Mouse (Mus musculus) liver, embryonic 15.5 days (tissue): ENCODE measurements at regions not wholly inside any gene's neighbourhood (a gene's known extent, or its start where the extent isn't known, plus 50 kb on each side); places are given as distances from the start of the nearest gene placed in this dataset.
"Not testable (repeated sequence)": the region's sequence is repeated elsewhere in the genome, so short reads cannot be mapped to it uniquely, and the experiment has no call there.

Experiments used
- ATAC-seq: fragments of 200-750 bp; cut with Nextera tagmentation; 2 replicates; pipeline ENCODE4 v1.8.0; 2017; ENCODE audit warnings: moderate number of reproducible peaks, mild to moderate bottlenecking, moderate library complexity; ENCODE audit not compliant: insufficient read depth
- H3K27ac ChIP-seq: fragments of 300-500 bp; sonication (generic); replicated peaks from 2 replicates; pipeline ENCODE4 v1.5.1; 2015; ENCODE audit warnings: mild to moderate bottlenecking, inconsistent platforms
- H3K27me3 ChIP-seq: fragments of 300-500 bp; sonication (generic); 2 replicates; pipeline ENCODE4 v1.6.1; 2015; ENCODE audit warnings: mild to moderate bottlenecking, inconsistent platforms
- H3K36me3 ChIP-seq: fragments of 300-500 bp; sonication (generic); replicated peaks from 2 replicates; pipeline ENCODE4 v1.6.1; 2015; ENCODE audit warnings: moderate library complexity, mild to moderate bottlenecking, inconsistent platforms
- H3K4me1 ChIP-seq: fragments of 300-500 bp; sonication (generic); replicated peaks from 2 replicates; pipeline ENCODE4 v1.6.1; 2015; ENCODE audit warnings: inconsistent platforms
- H3K4me2 ChIP-seq: fragments of 300-500 bp; sonication (generic); 2 replicates; pipeline ENCODE4 v1.6.1; 2015; ENCODE audit warnings: moderate library complexity, mild to moderate bottlenecking, inconsistent platforms
- H3K4me3 ChIP-seq: fragments of 300-500 bp; sonication (generic); replicated peaks from 2 replicates; pipeline ENCODE4 v1.5.1; 2015; ENCODE audit warnings: mild to moderate bottlenecking, inconsistent platforms
- H3K9ac ChIP-seq: fragments of 300-500 bp; sonication (generic); 2 replicates; pipeline ENCODE4 v1.6.1; 2015; ENCODE audit warnings: moderate library complexity, mild to moderate bottlenecking, inconsistent platforms
- H3K9me3 ChIP-seq: fragments of 300-500 bp; sonication (generic); replicated peaks from 2 replicates; pipeline ENCODE4 v1.6.1; 2016; ENCODE audit warnings: inconsistent platforms
- WGBS: fragments of 180-500 bp; shearing (Covaris S2); methylation state at CpG from one replicate; pipeline ENCODE4 v1.1.7; 2015; ENCODE audit warnings: mixed read lengths; ENCODE audit not compliant: insufficient replicate concordance; 5-methylcytosine and 5-hydroxymethylcytosine counted together

DNA sequence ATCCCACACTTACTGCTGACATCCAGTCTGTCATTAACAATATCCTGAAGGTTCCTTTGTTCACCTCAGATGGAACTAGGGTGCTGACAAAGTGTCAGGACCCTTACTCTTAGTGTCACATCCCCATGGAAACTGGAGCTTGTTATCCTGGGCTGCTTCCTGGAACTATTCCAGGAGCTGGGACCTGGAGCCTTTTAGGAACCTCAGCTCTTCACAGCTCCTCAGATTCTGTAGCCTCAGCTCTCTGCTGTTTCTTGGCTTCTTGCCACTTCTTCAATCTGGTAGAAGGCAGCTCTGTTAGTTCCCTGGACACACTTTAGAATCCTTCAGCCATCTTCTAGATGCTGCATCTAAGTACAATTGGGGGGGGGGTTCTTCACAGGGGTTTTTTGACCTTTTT is 157.3 kb upstream of the Slc13a1 start:
- ATAC-seq = no peak
- Histone ChIP-seq H3K27ac (no peak overlapping the region), H3K4me2 (no peak overlapping the region), H3K27me3 (no peaks in the 10 kb centered on the region), H3K9me3 (no peaks in the 10 kb centered on the region), H3K36me3 (no peaks in the 10 kb centered on the region), H3K4me3 (no peak overlapping the region), H3K4me1 (no peaks in the 10 kb centered on the region), H3K9ac (no peak overlapping the region)

GRCm38 (mm10) chr6:24324718-24325117 is 156.8 kb upstream of the Slc13a1 start:
- ATAC-seq = no peak
- Histone ChIP-seq H3K36me3 (no peaks in the 10 kb centered on the region), H3K27ac (no peak overlapping the region), H3K4me3 (no peak overlapping the region), H3K9me3 (no peaks in the 10 kb centered on the region), H3K4me2 (no peak overlapping the region), H3K27me3 (no peaks in the 10 kb centered on the region), H3K4me1 (no peaks in the 10 kb centered on the region), H3K9ac (no peak overlapping the region)
- 37% methylated on average over 3 of the region's 3 CpGs for WGBS

DNA sequence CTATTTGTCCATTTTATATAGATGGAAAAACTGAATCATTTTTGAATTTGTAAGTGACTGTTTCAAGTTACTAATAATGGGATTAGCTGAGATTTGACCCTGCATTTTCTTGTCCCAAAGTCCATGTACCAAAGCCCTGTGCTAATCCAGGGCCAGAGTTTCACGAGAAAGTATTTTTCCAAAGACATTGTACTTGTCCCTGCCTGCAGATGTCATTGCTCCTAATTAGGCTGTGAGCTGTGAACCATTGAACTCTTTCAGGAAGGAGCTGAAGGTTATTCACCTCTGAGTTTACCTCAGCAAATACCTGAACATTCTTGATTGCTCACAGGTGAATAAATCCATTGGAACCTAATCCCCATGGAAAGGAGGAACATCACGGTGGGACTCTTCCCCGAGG is 154.5 kb upstream of the Slc13a1 start:
- H3K4me3 ChIP-seq = no peak overlapping the region
- no peak for ATAC-seq
- no peak overlapping the region for H3K27ac ChIP-seq
- WGBS = 58% methylated on average over 3 of the region's 3 CpGs
- H3K36me3 ChIP-seq = no peaks in the 10 kb centered on the region
- H3K27me3 ChIP-seq = no peaks in the 10 kb centered on the region
- H3K9ac ChIP-seq = no peak overlapping the region
- no peak overlapping the region for H3K4me2 ChIP-seq
- no peaks in the 10 kb centered on the region for H3K9me3 ChIP-seq
- H3K4me1 ChIP-seq = no peaks in the 10 kb centered on the region

GRCm38 (mm10) chr6:24318862-24319261 is 151.0 kb upstream of the Slc13a1 start:
- Histone ChIP-seq H3K27ac (no peak overlapping the region), H3K9ac (no peak overlapping the region), H3K9me3 (no peaks in the 10 kb centered on the region), H3K4me2 (no peak overlapping the region), H3K36me3 (no peaks in the 10 kb centered on the region), H3K27me3 (no peaks in the 10 kb centered on the region), H3K4me3 (no peak overlapping the region), H3K4me1 (no peaks in the 10 kb centered on the region)
- 66% methylated on average over 2 of the region's 2 CpGs for WGBS
- ATAC-seq = no peak

DNA sequence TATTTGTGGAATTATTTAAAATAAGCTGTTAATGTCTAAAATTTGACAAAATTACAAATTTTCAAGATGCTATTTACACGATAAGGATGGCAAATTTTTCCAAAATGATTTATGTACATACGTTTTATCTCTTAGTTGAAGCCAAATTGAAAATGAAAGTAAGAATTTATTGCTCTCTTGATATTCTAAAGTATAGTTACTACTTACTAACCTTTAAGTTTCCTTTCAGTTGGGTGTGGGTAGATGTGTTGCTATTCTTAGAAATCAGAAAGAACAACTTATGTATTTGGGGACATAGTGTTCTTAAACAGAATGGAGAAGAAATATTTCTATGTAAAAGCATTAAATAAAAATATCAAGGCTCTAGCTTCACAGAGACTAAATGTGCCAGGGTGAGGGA is 142.8 kb upstream of the Slc13a1 start:
- Histone ChIP-seq H3K9me3 (no peaks in the 10 kb centered on the region), H3K4me1 (no peaks in the 10 kb centered on the region), H3K9ac (no peak overlapping the region), H3K4me2 (no peak overlapping the region), H3K36me3 (no peaks in the 10 kb centered on the region), H3K27me3 (no peaks in the 10 kb centered on the region), H3K4me3 (no peak overlapping the region), H3K27ac (no peak overlapping the region)
- ATAC-seq = no peak
- 62% methylated on average over 2 of the region's 2 CpGs for WGBS

GRCm38 (mm10) chr6:24309810-24310209 is 141.9 kb upstream of the Slc13a1 start:
- Histone ChIP-seq H3K9ac (no peak overlapping the region), H3K4me2 (no peak overlapping the region), H3K27ac (no peak overlapping the region), H3K9me3 (no peaks in the 10 kb centered on the region), H3K27me3 (no peaks in the 10 kb centered on the region), H3K4me3 (no peak overlapping the region), H3K36me3 (no peaks in the 10 kb centered on the region), H3K4me1 (no peaks in the 10 kb centered on the region)
- no peak for ATAC-seq
- WGBS = 69% methylated on average over 1 of the region's 1 CpGs

- Histone ChIP-seq H3K27me3 (no peaks in the 10 kb centered on the region), H3K4me1 (no peaks in the 10 kb centered on the region), H3K36me3 (no peaks in the 10 kb centered on the region), H3K27ac (no peak overlapping the region), H3K9ac (no peak overlapping the region), H3K9me3 (no peaks in the 10 kb centered on the region), H3K4me2 (no peak overlapping the region), H3K4me3 (no peak overlapping the region)
- WGBS = 44% methylated on average over 4 of the region's 4 CpGs
- no peak for ATAC-seq
Observed at GRCm38 (mm10) chr6:24301681-24302080, 133.8 kb upstream of the Slc13a1 start.

GRCm38 (mm10) chr6:24301146-24301545 is 133.3 kb upstream of the Slc13a1 start:
- Histone ChIP-seq H3K4me1 (no peaks in the 10 kb centered on the region), H3K4me2 (no peak overlapping the region), H3K36me3 (no peaks in the 10 kb centered on the region), H3K9me3 (no peaks in the 10 kb centered on the region), H3K9ac (no peak overlapping the region), H3K27me3 (no peaks in the 10 kb centered on the region), H3K27ac (no peak overlapping the region), H3K4me3 (no peak overlapping the region)
- no peak for ATAC-seq
- 50% methylated on average over 2 of the region's 2 CpGs for WGBS

- no peak overlapping the region for H3K9ac ChIP-seq
- H3K27me3 ChIP-seq = no peaks in the 10 kb centered on the region
- no peaks in the 10 kb centered on the region for H3K4me1 ChIP-seq
- H3K27ac ChIP-seq = no peak overlapping the region
- H3K9me3 ChIP-seq = no peaks in the 10 kb centered on the region
- ATAC-seq = no peak
- no peak overlapping the region for H3K4me2 ChIP-seq
- no peak overlapping the region for H3K4me3 ChIP-seq
- H3K36me3 ChIP-seq = no peaks in the 10 kb centered on the region
- 54% methylated on average over 5 of the region's 5 CpGs for WGBS
Observed at GRCm38 (mm10) chr6:24298562-24299212, 130.8 kb upstream of the Slc13a1 start.

GRCm38 (mm10) chr6:24288757-24289156 is 120.9 kb upstream of the Slc13a1 start:
- H3K9me3 ChIP-seq, H3K4me1 ChIP-seq, H3K4me3 ChIP-seq, H3K9ac ChIP-seq, H3K27me3 ChIP-seq, H3K36me3 ChIP-seq, H3K4me2 ChIP-seq, H3K27ac ChIP-seq, ATAC-seq: not testable (repeated sequence)
- WGBS = 30% methylated on average over 2 of the region's 2 CpGs

DNA sequence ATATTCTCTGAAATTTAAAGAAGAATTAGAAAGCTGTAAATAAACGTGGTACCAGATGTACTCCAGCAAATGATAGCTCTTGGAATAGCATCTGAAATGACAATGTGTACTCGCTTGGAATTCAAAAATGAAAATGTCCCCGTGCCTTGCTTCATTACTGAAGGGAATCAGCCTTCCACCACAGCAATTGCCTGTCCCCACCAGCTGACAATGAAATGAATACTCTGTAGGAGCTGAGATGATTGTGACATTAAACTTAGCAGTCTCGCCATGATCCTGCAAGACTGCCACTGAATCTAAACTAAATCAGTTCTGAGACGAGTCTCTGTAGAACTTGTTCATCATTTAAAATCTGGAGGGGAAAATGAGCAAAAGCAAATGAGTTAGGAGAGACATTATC is 104.9 kb upstream of the Slc13a1 start:
- H3K27ac ChIP-seq = no peak overlapping the region
- H3K4me1 ChIP-seq = no peaks in the 10 kb centered on the region
- H3K4me3 ChIP-seq = no peak overlapping the region
- 59% methylated on average over 5 of the region's 5 CpGs for WGBS
- no peaks in the 10 kb centered on the region for H3K9me3 ChIP-seq
- no peaks in the 10 kb centered on the region for H3K27me3 ChIP-seq
- no peak overlapping the region for H3K9ac ChIP-seq
- ATAC-seq = no peak
- no peak overlapping the region for H3K4me2 ChIP-seq
- H3K36me3 ChIP-seq = no peaks in the 10 kb centered on the region

GRCm38 (mm10) chr6:24269633-24270032 is 101.7 kb upstream of the Slc13a1 start:
- 42% methylated on average over 3 of the region's 3 CpGs for WGBS
- Histone ChIP-seq H3K36me3 (no peaks in the 10 kb centered on the region), H3K27me3 (no peaks in the 10 kb centered on the region), H3K4me2 (no peak overlapping the region), H3K27ac (no peak overlapping the region), H3K4me3 (no peak overlapping the region), H3K9me3 (no peaks in the 10 kb centered on the region), H3K4me1 (no peaks in the 10 kb centered on the region), H3K9ac (no peak overlapping the region)
- ATAC-seq = no peak
